Comparison of ENCODE assay signal across 8 mouse cellular contexts in genomic region chr11:53858058-53858760, GRCm38 (mm10). TPM values are rescaled to one million over a fixed set of nuclear protein-coding genes. Genes with fewer than 3 reads are reported as not detected.
DNase-seq lines count a peak whose midpoint lies in the region; ATAC-seq and TF ChIP-seq lines count a peak whose summit lies in the region.

No protein-coding gene starts in this region.

- DNase-seq in liver, adult 2 months (ENCODE audit: extremely low read depth, low read depth, low spot score) = no peak
- DNase-seq in liver = no peak
- DNase-seq in embryonic facial prominence, embryonic 14.5 days (ENCODE audit: low spot score) = no peak
- no peak for DNase-seq in right cerebral cortex, postnatal 10 days (ENCODE audit: low spot score in 2 of 2)
- no peak for DNase-seq in retina, embryonic 14.5 days (ENCODE audit: low spot score)

- no peaks in the 10 kb centered on the region for H3K79me2 ChIP-seq in liver, adult 2 months (ENCODE audit: control insufficient read depth, insufficient read depth, low read length)
- no peaks in the 10 kb centered on the region for H3K79me2 ChIP-seq in macrophage (ENCODE audit: inconsistent target)

- peak overlapping the region; percentile 69 for H3K4me2 ChIP-seq in forebrain, embryonic 13.5 days
- no peak overlapping the region for H3K4me2 ChIP-seq in forebrain, embryonic 16.5 days (ENCODE audit: low read length)
- peak overlapping the region; percentile 57 for H3K4me2 ChIP-seq in embryonic facial prominence, embryonic 14.5 days (ENCODE audit: low read depth, low read length)

- 85% methylated on average over 6 of the region's 6 CpGs for WGBS in forebrain, embryonic 13.5 days
- WGBS in forebrain, embryonic 16.5 days = 83% methylated on average over 6 of the region's 6 CpGs
- WGBS in liver, adult 2 months = 85% methylated on average over 6 of the region's 6 CpGs
- 67% methylated on average over 6 of the region's 6 CpGs for WGBS in embryonic facial prominence, embryonic 14.5 days
- 55% methylated on average over 6 of the region's 6 CpGs for WGBS in macrophage (ENCODE audit: missing documents)

- H3K9ac ChIP-seq in forebrain, embryonic 13.5 days = no peak overlapping the region
- H3K9ac ChIP-seq in forebrain, embryonic 16.5 days (replicated peaks; ENCODE audit: low read depth, low read length) = no peak overlapping the region
- H3K9ac ChIP-seq in liver, adult 2 months (ENCODE audit: low read depth, low read length) = peak overlapping the region; percentile 94
- H3K9ac ChIP-seq in embryonic facial prominence, embryonic 14.5 days (ENCODE audit: low read depth, low read length) = no peak overlapping the region

- no peak for TF ChIP-seq POLR2A in liver, adult 2 months (IDR thresholded peaks at IDR 0.05; ENCODE audit: extremely low read depth, insufficient read depth, low read length)

- H3K27ac ChIP-seq in forebrain, embryonic 13.5 days = no peak overlapping the region
- H3K27ac ChIP-seq in forebrain, embryonic 16.5 days (ENCODE audit: low read length) = no peak overlapping the region
- H3K27ac ChIP-seq in liver, adult 2 months (replicated peaks; ENCODE audit: insufficient read depth, low read depth, low read length) = no peak overlapping the region
- H3K27ac ChIP-seq in embryonic facial prominence, embryonic 14.5 days (replicated peaks; ENCODE audit: low read depth, low read length) = no peak overlapping the region
- no peak overlapping the region for H3K27ac ChIP-seq in macrophage

- H3K27me3 ChIP-seq in forebrain, embryonic 13.5 days = no peaks in the 10 kb centered on the region
- H3K27me3 ChIP-seq in forebrain, embryonic 16.5 days (replicated peaks; ENCODE audit: control insufficient read depth, insufficient read depth, low read length) = no peaks in the 10 kb centered on the region
- H3K27me3 ChIP-seq in liver, adult 2 months (ENCODE audit: control insufficient read depth, insufficient read depth, low read length) = no peaks in the 10 kb centered on the region
- H3K27me3 ChIP-seq in embryonic facial prominence, embryonic 14.5 days (replicated peaks; ENCODE audit: control insufficient read depth, insufficient read depth, low read length) = no peaks in the 10 kb centered on the region

- ATAC-seq in forebrain, embryonic 13.5 days = no peak
- no peak for ATAC-seq in forebrain, embryonic 16.5 days
- ATAC-seq in embryonic facial prominence, embryonic 14.5 days (ENCODE audit: low read depth) = no peak

- no peak overlapping the region for H3K4me3 ChIP-seq in forebrain, embryonic 13.5 days
- H3K4me3 ChIP-seq in forebrain, embryonic 16.5 days (replicated peaks; ENCODE audit: low read length) = no peak overlapping the region
- peak overlapping the region; percentile 73 for H3K4me3 ChIP-seq in liver, adult 2 months (ENCODE audit: insufficient read depth, low read depth, low read length)
- no peak overlapping the region for H3K4me3 ChIP-seq in embryonic facial prominence, embryonic 14.5 days (ENCODE audit: low read depth, low read length)
- H3K4me3 ChIP-seq in macrophage (ENCODE audit: inconsistent target) = peak overlapping the region; percentile 16

- H3K9me3 ChIP-seq in forebrain, embryonic 13.5 days (replicated peaks) = no peaks in the 10 kb centered on the region
- no peaks in the 10 kb centered on the region for H3K9me3 ChIP-seq in forebrain, embryonic 16.5 days (ENCODE audit: control insufficient read depth, low read length)
- no peaks in the 10 kb centered on the region for H3K9me3 ChIP-seq in embryonic facial prominence, embryonic 14.5 days (ENCODE audit: control insufficient read depth, low read length)

- no peak for TF ChIP-seq CTCF in liver, adult 2 months (IDR thresholded peaks at IDR 0.05; ENCODE audit: low read depth, low read length)

- no peaks in the 10 kb centered on the region for H3K36me3 ChIP-seq in forebrain, embryonic 13.5 days (ENCODE audit: poor library complexity, severe bottlenecking)
- no peaks in the 10 kb centered on the region for H3K36me3 ChIP-seq in forebrain, embryonic 16.5 days (ENCODE audit: control insufficient read depth, insufficient read depth)
- no peaks in the 10 kb centered on the region for H3K36me3 ChIP-seq in liver, adult 2 months (ENCODE audit: control insufficient read depth, insufficient read depth, low read length)
- no peaks in the 10 kb centered on the region for H3K36me3 ChIP-seq in embryonic facial prominence, embryonic 14.5 days (ENCODE audit: control insufficient read depth, insufficient read depth, low read length)
- no peaks in the 10 kb centered on the region for H3K36me3 ChIP-seq in macrophage (ENCODE audit: inconsistent target)

- peaks cover 3% of the 10 kb centered on the region; the same call in 1 of the 2 replicates for H3K4me1 ChIP-seq in forebrain, embryonic 13.5 days
- H3K4me1 ChIP-seq in forebrain, embryonic 16.5 days (replicated peaks; ENCODE audit: control insufficient read depth, insufficient read depth, low read length) = peaks cover 2% of the 10 kb centered on the region; the same call in 1 of the 2 replicates
- peaks cover 7% of the 10 kb centered on the region for H3K4me1 ChIP-seq in liver, adult 2 months (ENCODE audit: control insufficient read depth, insufficient read depth, low read length)
- H3K4me1 ChIP-seq in embryonic facial prominence, embryonic 14.5 days (ENCODE audit: control insufficient read depth, insufficient read depth, low read length) = no peaks in the 10 kb centered on the region

RNA-seq across cellular contexts. Expression of gene Gm12216, which starts 0.8 kb away (rescaled TPM):
- polyA plus RNA-seq in forebrain, embryonic 13.5 days (2015; fragmentation: Nextera tagmentation; extraction: Ambion mirVana) = 0.41 TPM in 1 of 2 replicates, not detected in the other
- polyA plus RNA-seq in forebrain, embryonic 16.5 days (2015; fragmentation: Nextera tagmentation; extraction: Ambion mirVana) = 0.39 TPM in 1 of 2 replicates, not detected in the other
- total RNA-seq in liver, adult 2 months (2014; rRNA removed) = 2.2 and 3.2 TPM in 2 replicates
- polyA plus RNA-seq in liver, adult 2 months (2012; rRNA removed) = 2.4 and 2.7 TPM in 2 replicates
- 0.47 and 0.63 TPM in 2 replicates for polyA plus RNA-seq in embryonic facial prominence, embryonic 14.5 days (2014; fragmentation: Nextera tagmentation; extraction: Ambion mirVana)
- total RNA-seq in macrophage (2018; cell fraction: chromatin; rRNA removed) = 10 to 100 TPM in 13 of 26 experiments, 1 to 10 TPM in 11, not detected in 2; 4.5 to 64.6 (median 11.2) TPM
- 1 to 10 TPM in 25 of 26 experiments, under 1 TPM in 1; 0.84 to 8.3 (median 3.0) TPM for total RNA-seq in macrophage (2018; cell fraction: cytosol; rRNA removed)
- 10 to 100 TPM in 14 of 26 experiments, 1 to 10 TPM in 12; 3.7 to 53.3 (median 10.4) TPM for total RNA-seq in macrophage (2018; cell fraction: nucleus; rRNA removed)
- 0.89 to 3.5 TPM (median 1.1 TPM) in 3 replicates for polyA plus RNA-seq in macrophage (2018)

RNA-seq across cellular contexts. Expression of gene Slc22a5, which starts 33.3 kb away (rescaled TPM):
- polyA plus RNA-seq in forebrain, embryonic 13.5 days (2015; fragmentation: Nextera tagmentation; extraction: Ambion mirVana) = 6.9 and 8.7 TPM in 2 replicates
- polyA plus RNA-seq in forebrain, embryonic 16.5 days (2015; fragmentation: Nextera tagmentation; extraction: Ambion mirVana) = 11.8 and 12.0 TPM in 2 replicates
- total RNA-seq in liver, adult 2 months (2014; rRNA removed) = 19.7 and 20.8 TPM in 2 replicates
- 14.7 and 17.0 TPM in 2 replicates for polyA plus RNA-seq in liver, adult 2 months (2012; rRNA removed)
- polyA plus RNA-seq in embryonic facial prominence, embryonic 14.5 days (2014; fragmentation: Nextera tagmentation; extraction: Ambion mirVana) = 9.0 and 10.2 TPM in 2 replicates
- total RNA-seq in macrophage (2018; cell fraction: chromatin; rRNA removed) = 10 to 100 TPM in 10 of 26 experiments, 1 to 10 TPM in 16; 2.2 to 15.9 (median 8.4) TPM
- 10 to 100 TPM in 4 of 26 experiments, 1 to 10 TPM in 22; 5.6 to 12.6 (median 8.4) TPM for total RNA-seq in macrophage (2018; cell fraction: cytosol; rRNA removed)
- 10 to 100 TPM in 15 of 26 experiments, 1 to 10 TPM in 11; 5.8 to 20.5 (median 11.3) TPM for total RNA-seq in macrophage (2018; cell fraction: nucleus; rRNA removed)
- 6.8 to 9.4 TPM (median 9.2 TPM) in 3 replicates for polyA plus RNA-seq in macrophage (2018)

Comparison
In these comparisons a context has a peak if more than half of its experiments do, and no peak if none do; other contexts are left out.
1. H3K4me3 ChIP-seq: peak in liver, adult 2 months (single experiment) and macrophage (single experiment); none in forebrain, embryonic 13.5 days (single experiment), forebrain, embryonic 16.5 days (single experiment) and embryonic facial prominence, embryonic 14.5 days (single experiment).